Mouse (Mus musculus): Measurements from ENCODE around the gene Gm17334. TPM values are rescaled to one million over a fixed set of nuclear protein-coding genes. Genes with fewer than 3 reads are reported as not detected.

Gene Gm17334
- polyA plus RNA-seq, 1 experiment from 2014 or later, result not detected

DNA sequence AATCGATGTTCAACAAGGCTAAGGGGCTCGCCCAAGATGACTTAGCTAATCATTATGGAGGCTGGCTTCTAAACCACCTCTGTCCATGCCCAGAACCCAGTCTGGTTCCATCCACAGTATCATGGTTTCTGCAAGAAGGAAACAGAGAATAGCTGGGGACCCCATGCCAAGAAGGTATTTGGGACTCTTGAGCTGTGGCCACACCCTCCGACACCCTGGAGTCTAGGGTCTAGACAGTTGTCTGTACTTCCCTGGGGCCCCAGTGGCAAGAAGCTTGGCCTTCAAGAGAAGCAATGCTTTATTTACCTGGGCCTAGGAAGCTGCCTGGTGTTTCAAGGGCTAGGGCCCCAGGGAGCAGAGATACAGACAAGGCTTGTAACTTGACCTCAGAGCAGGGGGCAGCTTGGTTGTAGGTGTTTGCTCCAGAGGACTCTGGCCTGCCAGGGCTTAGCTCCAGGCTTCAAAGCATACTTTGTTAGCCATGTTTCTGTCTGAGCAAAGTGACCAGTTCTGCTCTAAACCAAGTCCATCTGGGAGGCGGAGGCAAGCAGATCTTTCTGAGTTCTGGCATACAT is 8.3 kb upstream of the Gm17334 start:
- ATAC-seq (ENCODE audit: insufficient number of reproducible peaks, low FRiP score, low TSS enrichment, low read depth) (no peak), DNase-seq (ENCODE audit: low spot score) (no peak)
- no peaks in the 10 kb centered on the region for H3K4me1 ChIP-seq (ENCODE audit: control insufficient read depth, insufficient read depth, low read length)
- H3K27me3 ChIP-seq (ENCODE audit: control insufficient read depth, insufficient read depth, low read length), result no peaks in the 10 kb centered on the region
- H3K9me3 ChIP-seq (ENCODE audit: control insufficient read depth, low read length), result no peaks in the 10 kb centered on the region
- H3K4me3 ChIP-seq (ENCODE audit: low read depth, low read length), result no peak overlapping the region
- H3K4me2 ChIP-seq (ENCODE audit: low read depth, severe bottlenecking), result no peak overlapping the region
- WGBS, result 86% methylated on average over 4 of the region's 4 CpGs
- no peak overlapping the region for H3K9ac ChIP-seq (ENCODE audit: low read length)
- H3K36me3 ChIP-seq (ENCODE audit: control insufficient read depth, insufficient read depth, low read length), result no peaks in the 10 kb centered on the region
- H3K27ac ChIP-seq (replicated peaks; ENCODE audit: low read depth, low read length), result no peak overlapping the region

DNA sequence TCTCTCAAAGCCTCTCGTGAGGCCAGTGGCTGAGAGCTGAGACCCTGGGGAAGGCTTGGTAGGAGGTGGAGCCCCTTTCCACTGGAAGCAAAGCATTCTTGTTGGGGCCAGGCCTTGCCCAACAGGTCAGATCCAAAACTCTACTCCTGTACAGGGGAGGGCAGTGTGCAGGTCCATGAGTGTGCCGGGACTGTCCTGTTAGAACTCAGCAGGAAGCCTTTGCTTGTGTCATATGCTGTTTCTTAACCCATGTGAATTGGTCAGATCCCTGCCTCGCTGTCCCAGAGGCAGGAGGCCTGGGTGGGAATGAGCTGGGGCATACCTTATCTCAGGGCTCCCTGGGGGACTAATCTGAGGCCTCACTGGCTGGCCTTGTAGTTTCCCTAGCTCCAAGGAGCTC is 7.3 kb upstream of the Gm17334 start:
- Histone ChIP-seq H3K9ac (ENCODE audit: low read length) (no peak overlapping the region), H3K27me3 (ENCODE audit: control insufficient read depth, insufficient read depth, low read length) (no peaks in the 10 kb centered on the region), H3K4me2 (ENCODE audit: low read depth, severe bottlenecking) (no peak overlapping the region), H3K4me3 (ENCODE audit: low read depth, low read length) (no peak overlapping the region), H3K9me3 (ENCODE audit: control insufficient read depth, low read length) (no peaks in the 10 kb centered on the region), H3K27ac (replicated peaks; ENCODE audit: low read depth, low read length) (no peak overlapping the region), H3K36me3 (ENCODE audit: control insufficient read depth, insufficient read depth, low read length) (no peaks in the 10 kb centered on the region; the same call in 1 of the 2 replicates), H3K4me1 (ENCODE audit: control insufficient read depth, insufficient read depth, low read length) (no peaks in the 10 kb centered on the region)
- 76% methylated on average over 3 of the region's 3 CpGs for whole genome bisulfite sequencing
- ATAC-seq (ENCODE audit: insufficient number of reproducible peaks, low FRiP score, low TSS enrichment, low read depth) (no peak), DNase-seq (ENCODE audit: low spot score) (no peak)

DNA sequence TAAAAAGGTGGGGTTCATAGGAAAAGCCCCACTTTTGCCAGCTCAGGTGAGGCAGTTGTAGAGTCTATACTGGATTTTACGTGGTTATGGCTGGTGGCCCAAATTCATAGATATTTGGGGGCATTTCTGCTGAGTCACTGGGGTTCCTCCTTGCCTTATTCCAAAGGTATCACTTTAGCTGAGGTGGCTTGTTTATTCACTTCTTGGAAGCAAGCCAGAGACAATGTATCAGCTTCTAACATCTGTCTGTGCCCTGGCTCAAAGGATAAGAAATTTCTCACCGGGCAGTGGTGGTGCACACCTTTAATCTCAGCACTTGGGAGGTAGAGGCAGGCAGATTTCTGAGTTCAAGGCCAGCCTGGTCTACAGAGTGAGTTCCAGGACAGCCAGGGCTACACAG is 6.8 kb upstream of the Gm17334 start:
- Histone ChIP-seq H3K27me3 (ENCODE audit: control insufficient read depth, insufficient read depth, low read length) (no peaks in the 10 kb centered on the region), H3K9me3 (ENCODE audit: control insufficient read depth, low read length) (no peaks in the 10 kb centered on the region), H3K9ac (ENCODE audit: low read length) (no peak overlapping the region), H3K27ac (replicated peaks; ENCODE audit: low read depth, low read length) (no peak overlapping the region), H3K4me1 (ENCODE audit: control insufficient read depth, insufficient read depth, low read length) (no peaks in the 10 kb centered on the region), H3K36me3 (ENCODE audit: control insufficient read depth, insufficient read depth, low read length) (no peaks in the 10 kb centered on the region; the same call in 1 of the 2 replicates), H3K4me3 (ENCODE audit: low read depth, low read length) (no peak overlapping the region), H3K4me2 (ENCODE audit: low read depth, severe bottlenecking) (no peak overlapping the region)
- 94% methylated on average over 2 of the region's 2 CpGs for WGBS
- ATAC-seq (ENCODE audit: insufficient number of reproducible peaks, low FRiP score, low TSS enrichment, low read depth) (no peak), DNase-seq (ENCODE audit: low spot score) (no peak)

DNA sequence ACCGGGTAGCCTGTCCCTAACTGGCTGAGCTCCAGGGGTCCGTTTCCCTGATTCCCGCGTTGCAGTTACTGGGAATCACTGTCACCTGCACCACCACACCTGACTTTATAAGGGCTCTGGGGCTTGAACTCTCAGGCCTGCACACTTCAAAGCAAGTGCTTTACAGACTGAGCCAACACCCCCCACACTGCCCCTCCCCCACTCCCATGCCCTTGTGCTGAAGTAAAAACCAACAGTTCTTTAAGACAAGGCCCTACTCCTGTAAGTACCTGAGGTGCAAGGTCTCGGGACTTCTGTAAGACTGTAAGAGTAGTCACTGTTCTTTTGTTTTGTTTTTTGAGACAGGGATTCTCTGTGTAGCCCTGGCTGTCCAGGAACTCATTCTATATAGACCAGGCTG is 5.5 kb upstream of the Gm17334 start:
- Histone ChIP-seq H3K4me3 (ENCODE audit: low read depth, low read length) (no peak overlapping the region), H3K9me3 (ENCODE audit: control insufficient read depth, low read length) (no peaks in the 10 kb centered on the region), H3K36me3 (ENCODE audit: control insufficient read depth, insufficient read depth, low read length) (peaks cover 3% of the 10 kb centered on the region; the same call in 1 of the 2 replicates), H3K27me3 (ENCODE audit: control insufficient read depth, insufficient read depth, low read length) (no peaks in the 10 kb centered on the region), H3K4me2 (ENCODE audit: low read depth, severe bottlenecking) (no peak overlapping the region), H3K9ac (ENCODE audit: low read length) (no peak overlapping the region), H3K4me1 (ENCODE audit: control insufficient read depth, insufficient read depth, low read length) (no peaks in the 10 kb centered on the region), H3K27ac (replicated peaks; ENCODE audit: low read depth, low read length) (no peak overlapping the region)
- no peak for DNase-seq (ENCODE audit: low spot score)
- 73% methylated on average over 5 of the region's 5 CpGs for WGBS
- ATAC-seq (ENCODE audit: insufficient number of reproducible peaks, low FRiP score, low TSS enrichment, low read depth), result no peak

DNA sequence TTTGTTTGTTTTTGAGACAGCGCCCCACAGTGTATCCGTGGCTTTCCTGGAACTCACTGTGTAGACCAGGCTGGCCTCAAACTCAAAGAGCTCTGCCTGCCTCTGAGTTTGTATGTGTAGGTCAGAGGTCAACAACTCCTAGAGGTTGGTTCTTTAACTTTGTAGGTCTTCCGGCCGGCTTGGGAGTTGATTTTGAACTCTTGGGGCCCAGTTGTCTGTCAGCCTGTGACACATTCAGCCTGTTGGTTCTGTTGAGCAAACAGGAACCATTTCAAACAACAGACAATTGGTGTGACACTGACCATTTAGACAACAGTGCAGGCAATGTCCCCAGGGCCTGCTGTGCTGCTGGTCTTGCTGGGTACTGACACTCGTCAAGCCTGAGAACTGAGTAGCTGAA is 4.7 kb upstream of the Gm17334 start:
- Histone ChIP-seq H3K9me3 (ENCODE audit: control insufficient read depth, low read length) (no peaks in the 10 kb centered on the region), H3K4me2 (ENCODE audit: low read depth, severe bottlenecking) (no peak overlapping the region), H3K27ac (replicated peaks; ENCODE audit: low read depth, low read length) (no peak overlapping the region), H3K27me3 (ENCODE audit: control insufficient read depth, insufficient read depth, low read length) (no peaks in the 10 kb centered on the region), H3K9ac (ENCODE audit: low read length) (no peak overlapping the region), H3K4me3 (ENCODE audit: low read depth, low read length) (no peak overlapping the region), H3K36me3 (ENCODE audit: control insufficient read depth, insufficient read depth, low read length) (peaks cover 5% of the 10 kb centered on the region; the same call in 1 of the 2 replicates), H3K4me1 (ENCODE audit: control insufficient read depth, insufficient read depth, low read length) (no peaks in the 10 kb centered on the region)
- no peak for ATAC-seq (ENCODE audit: insufficient number of reproducible peaks, low FRiP score, low TSS enrichment, low read depth)
- WGBS, result 74% methylated on average over 5 of the region's 5 CpGs
- no peak for DNase-seq (ENCODE audit: low spot score)

DNA sequence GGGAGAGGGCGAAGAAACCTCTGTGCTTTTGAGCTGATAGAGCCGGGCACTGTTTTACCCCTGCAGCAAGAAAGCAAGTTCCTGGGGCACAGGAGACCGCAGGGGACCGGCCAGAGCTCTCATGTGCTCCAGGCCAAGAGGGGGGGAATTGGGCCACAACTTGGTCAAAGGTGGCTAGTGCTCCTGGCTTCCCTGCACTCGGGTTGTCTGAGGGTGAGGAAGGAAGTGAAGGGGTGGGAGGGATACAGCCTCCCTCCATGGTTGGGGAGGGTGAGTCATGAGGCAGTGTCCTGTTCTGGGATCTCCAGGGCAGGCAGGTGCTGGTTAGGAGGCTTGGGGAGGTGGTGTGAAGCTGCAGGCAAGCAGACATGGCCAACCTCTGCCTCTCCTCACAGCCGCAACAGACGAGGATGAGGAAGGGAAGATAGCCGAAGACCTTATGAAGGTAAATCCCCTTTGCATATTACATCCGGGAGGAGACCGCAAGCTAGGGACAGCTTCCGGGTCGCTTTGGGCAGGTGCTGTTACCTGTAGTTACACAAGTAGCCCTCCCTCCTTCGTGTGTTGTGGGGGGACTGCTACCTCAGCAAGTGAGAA is 1.8 kb upstream of the Gm17334 start:
- Histone ChIP-seq H3K4me3 (ENCODE audit: low read depth, low read length) (no peak overlapping the region), H3K4me2 (ENCODE audit: low read depth, severe bottlenecking) (no peak overlapping the region), H3K4me1 (ENCODE audit: control insufficient read depth, insufficient read depth, low read length) (no peaks in the 10 kb centered on the region), H3K9me3 (ENCODE audit: control insufficient read depth, low read length) (no peaks in the 10 kb centered on the region), H3K27me3 (ENCODE audit: control insufficient read depth, insufficient read depth, low read length) (no peaks in the 10 kb centered on the region), H3K9ac (ENCODE audit: low read length) (no peak overlapping the region), H3K36me3 (ENCODE audit: control insufficient read depth, insufficient read depth, low read length) (peaks cover 5% of the 10 kb centered on the region; the same call in 1 of the 2 replicates), H3K27ac (replicated peaks; ENCODE audit: low read depth, low read length) (no peak overlapping the region)
- DNase-seq (ENCODE audit: low spot score) (no peak), ATAC-seq (ENCODE audit: insufficient number of reproducible peaks, low FRiP score, low TSS enrichment, low read depth) (no peak)
- 84% methylated on average over 13 of the region's 13 CpGs for WGBS

DNA sequence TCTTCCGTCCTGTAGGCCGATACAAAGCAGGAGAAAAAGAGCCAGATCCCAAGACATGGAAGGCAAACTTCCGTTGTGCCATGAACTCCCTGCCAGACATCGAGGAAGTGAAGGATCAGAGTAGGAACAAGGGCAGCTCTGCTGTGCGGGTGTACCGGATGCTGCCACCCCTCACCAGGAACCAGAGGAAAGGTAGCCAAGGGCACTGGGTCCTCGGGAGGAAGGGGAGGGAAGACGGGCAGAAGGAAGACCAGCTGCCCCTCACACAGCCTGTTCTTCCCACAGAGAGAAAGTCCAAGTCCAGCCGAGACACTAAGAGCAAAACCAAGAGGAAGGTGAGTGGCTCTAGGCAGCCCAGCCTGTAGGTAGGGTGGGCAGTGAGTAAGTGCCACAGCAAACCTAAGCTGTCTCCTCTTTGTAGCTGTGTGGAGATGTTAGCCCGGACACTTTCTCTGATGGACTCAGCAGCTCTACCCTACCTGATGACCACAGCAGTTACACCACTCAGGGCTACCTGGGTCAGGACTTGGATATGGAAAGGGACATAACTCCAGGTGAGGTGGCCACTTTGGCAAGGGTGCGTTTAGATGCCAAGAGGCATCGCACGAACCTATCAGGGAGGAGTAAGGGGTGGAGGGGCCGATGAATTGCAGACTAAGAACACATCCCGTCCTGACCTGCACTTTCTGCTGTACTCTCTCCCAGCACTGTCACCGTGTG is 814 bp upstream of the Gm17334 start:
- Histone ChIP-seq H3K27ac (replicated peaks; ENCODE audit: low read depth, low read length) (no peak overlapping the region), H3K4me3 (ENCODE audit: low read depth, low read length) (no peak overlapping the region), H3K9me3 (ENCODE audit: control insufficient read depth, low read length) (no peaks in the 10 kb centered on the region), H3K9ac (ENCODE audit: low read length) (no peak overlapping the region), H3K27me3 (ENCODE audit: control insufficient read depth, insufficient read depth, low read length) (no peaks in the 10 kb centered on the region), H3K4me2 (ENCODE audit: low read depth, severe bottlenecking) (no peak overlapping the region), H3K36me3 (ENCODE audit: control insufficient read depth, insufficient read depth, low read length) (peaks cover 5% of the 10 kb centered on the region; the same call in 1 of the 2 replicates), H3K4me1 (ENCODE audit: control insufficient read depth, insufficient read depth, low read length) (no peaks in the 10 kb centered on the region)
- 90% methylated on average over 16 of the region's 16 CpGs for WGBS
- DNase-seq (ENCODE audit: low spot score), result no peak
- no peak for ATAC-seq (ENCODE audit: insufficient number of reproducible peaks, low FRiP score, low TSS enrichment, low read depth)

DNA sequence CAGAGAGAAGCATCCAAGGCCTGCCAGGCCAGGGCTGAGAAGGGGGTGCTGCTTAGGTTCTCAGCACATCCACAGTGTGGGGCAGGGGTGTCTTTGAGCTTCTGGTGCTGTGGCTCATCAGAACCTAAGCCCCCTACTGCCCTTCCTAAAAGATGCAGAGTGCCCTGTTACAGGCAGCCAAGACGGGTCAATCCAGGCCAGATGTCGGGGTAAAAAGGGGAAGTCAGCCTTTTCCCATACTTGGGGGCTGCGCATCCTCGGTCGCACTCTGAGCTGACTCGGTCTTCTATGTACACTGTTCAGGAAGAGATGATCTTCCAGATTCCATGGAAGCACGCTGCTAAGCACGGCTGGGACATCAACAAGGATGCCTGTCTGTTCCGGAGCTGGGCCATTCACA is 451 bp downstream of the Gm17334 start:
- H3K4me2 ChIP-seq (ENCODE audit: low read depth, severe bottlenecking), result no peak overlapping the region
- H3K36me3 ChIP-seq (ENCODE audit: control insufficient read depth, insufficient read depth, low read length), result peaks cover 5% of the 10 kb centered on the region; the same call in 1 of the 2 replicates
- no peak overlapping the region for H3K4me3 ChIP-seq (ENCODE audit: low read depth, low read length)
- ATAC-seq (ENCODE audit: insufficient number of reproducible peaks, low FRiP score, low TSS enrichment, low read depth) (no peak), DNase-seq (ENCODE audit: low spot score) (no peak)
- 81% methylated on average over 9 of the region's 9 CpGs for WGBS
- no peak overlapping the region for H3K9ac ChIP-seq (ENCODE audit: low read length)
- no peaks in the 10 kb centered on the region for H3K4me1 ChIP-seq (ENCODE audit: control insufficient read depth, insufficient read depth, low read length)
- no peaks in the 10 kb centered on the region for H3K27me3 ChIP-seq (ENCODE audit: control insufficient read depth, insufficient read depth, low read length)
- H3K9me3 ChIP-seq (ENCODE audit: control insufficient read depth, low read length), result no peaks in the 10 kb centered on the region
- no peak overlapping the region for H3K27ac ChIP-seq (replicated peaks; ENCODE audit: low read depth, low read length)
